Mouse (Mus musculus) midbrain, embryonic 12.5 days (tissue): Measurements from ENCODE around the gene Otud4. TPM values are rescaled to one million over a fixed set of nuclear protein-coding genes. Genes with fewer than 3 reads are reported as not detected.

Source experiments
- ATAC-seq: fragments of 200-750 bp; cut with Nextera tagmentation; 2 replicates; pipeline ENCODE4 v1.8.0; 2017; ENCODE audit warnings: low read depth, moderate TSS enrichment, moderate library complexity; ENCODE audit not compliant: low FRiP score
- H3K27ac ChIP-seq: fragments of 300-500 bp; sonication (generic); replicated peaks from 2 replicates; pipeline ENCODE4 v1.5.1; 2016; ENCODE audit warnings: mild to moderate bottlenecking
- H3K27me3 ChIP-seq: fragments of 300-500 bp; sonication (generic); 2 replicates; pipeline ENCODE4 v1.6.1; 2016; ENCODE audit warnings: mild to moderate bottlenecking
- H3K36me3 ChIP-seq: fragments of 300-500 bp; sonication (generic); 2 replicates; pipeline ENCODE4 v1.6.1; 2016
- H3K4me1 ChIP-seq: fragments of 300-500 bp; sonication (generic); 2 replicates; pipeline ENCODE4 v1.6.1; 2016
- H3K4me2 ChIP-seq: fragments of 300-500 bp; sonication (generic); replicated peaks from 2 replicates; pipeline ENCODE4 v1.6.1; 2016; ENCODE audit warnings: mild to moderate bottlenecking, moderate library complexity
- H3K4me3 ChIP-seq: fragments of 300-500 bp; sonication (generic); 2 replicates; pipeline ENCODE4 v1.5.1; 2016; ENCODE audit warnings: mild to moderate bottlenecking
- H3K9ac ChIP-seq: fragments of 300-500 bp; sonication (generic); replicated peaks from 2 replicates; pipeline ENCODE4 v1.6.1; 2016; ENCODE audit warnings: mild to moderate bottlenecking, moderate library complexity
- H3K9me3 ChIP-seq: fragments of 300-500 bp; sonication (generic); 2 replicates; pipeline ENCODE4 v1.6.1; 2016; ENCODE audit warnings: mild to moderate bottlenecking
- WGBS: fragments of 180-500 bp; shearing (Covaris S2); methylation state at CpG from one replicate; pipeline ENCODE4 v1.1.7; 2016; 5-methylcytosine and 5-hydroxymethylcytosine counted together
- polyA plus RNA-seq: library from polyadenylated mRNA; unstranded; fragments of >200 nt; fragmentation: Nextera tagmentation; extraction: Ambion mirVana; gene quantifications from 2 replicates; pipeline ENCODE4 v1.2.1, GENCODE M21; 2016

The Otud4 gene
- polyA plus RNA-seq, 1 experiment from 2014 or later, result 18.9 TPM

GRCm38 (mm10) chr8:79620000-79620399, 19.4 kb upstream of the Otud4 start:
- H3K4me2 ChIP-seq, result no peak overlapping the region
- H3K9ac ChIP-seq, result no peak overlapping the region
- no peaks in the 10 kb centered on the region for H3K9me3 ChIP-seq
- no peak for ATAC-seq
- H3K27ac ChIP-seq, result no peak overlapping the region
- H3K4me3 ChIP-seq, result no peak overlapping the region
- H3K27me3 ChIP-seq, result no peaks in the 10 kb centered on the region
- H3K36me3 ChIP-seq, result no peaks in the 10 kb centered on the region
- WGBS, result 53% methylated on average over 3 of the region's 3 CpGs
- peaks cover 7% of the 10 kb centered on the region; the same call in 1 of the 2 replicates for H3K4me1 ChIP-seq

- H3K27me3 ChIP-seq, result no peaks in the 10 kb centered on the region
- no peaks in the 10 kb centered on the region for H3K36me3 ChIP-seq
- 42% methylated on average over 9 of the region's 9 CpGs for WGBS
- ATAC-seq, result no peak
- H3K4me1 ChIP-seq, result peaks cover 7% of the 10 kb centered on the region; the same call in 1 of the 2 replicates
- no peak overlapping the region for H3K9ac ChIP-seq
- no peak overlapping the region for H3K4me2 ChIP-seq
- no peak overlapping the region for H3K4me3 ChIP-seq
- H3K27ac ChIP-seq, result no peak overlapping the region
- H3K9me3 ChIP-seq, result no peaks in the 10 kb centered on the region
These were observed 18.7 kb upstream of the Otud4 start for GRCm38 (mm10) chr8:79620489-79621276.

- no peaks in the 10 kb centered on the region for H3K36me3 ChIP-seq
- H3K27ac ChIP-seq, result no peak overlapping the region
- no peaks in the 10 kb centered on the region for H3K9me3 ChIP-seq
- H3K27me3 ChIP-seq, result no peaks in the 10 kb centered on the region
- no peak overlapping the region for H3K4me2 ChIP-seq
- no peak for ATAC-seq
- no peak overlapping the region for H3K4me3 ChIP-seq
- H3K9ac ChIP-seq, result no peak overlapping the region
- H3K4me1 ChIP-seq, result peaks cover 7% of the 10 kb centered on the region; the same call in 1 of the 2 replicates
- 82% methylated on average over 11 of the region's 11 CpGs for WGBS
These were observed 17.1 kb upstream of the Otud4 start for GRCm38 (mm10) chr8:79622346-79622745.

GRCm38 (mm10) chr8:79623351-79623750, 16.1 kb upstream of the Otud4 start:
- ATAC-seq, result no peak
- Histone ChIP-seq H3K9me3 (no peaks in the 10 kb centered on the region), H3K4me2 (no peak overlapping the region), H3K27ac (no peak overlapping the region), H3K4me3 (no peak overlapping the region), H3K27me3 (no peaks in the 10 kb centered on the region), H3K9ac (no peak overlapping the region), H3K36me3 (no peaks in the 10 kb centered on the region), H3K4me1 (peaks cover 7% of the 10 kb centered on the region; the same call in 1 of the 2 replicates)
- 94% methylated on average over 12 of the region's 12 CpGs for WGBS

- ATAC-seq, result no peak
- Histone ChIP-seq H3K36me3 (no peaks in the 10 kb centered on the region), H3K4me2 (no peak overlapping the region), H3K9me3 (no peaks in the 10 kb centered on the region), H3K27ac (no peak overlapping the region), H3K9ac (no peak overlapping the region), H3K27me3 (no peaks in the 10 kb centered on the region), H3K4me1 (peaks cover 7% of the 10 kb centered on the region; the same call in 1 of the 2 replicates), H3K4me3 (no peak overlapping the region)
- WGBS, result 85% methylated on average over 4 of the region's 4 CpGs
These were observed 15.0 kb upstream of the Otud4 start for GRCm38 (mm10) chr8:79624416-79624815.

- WGBS, result 81% methylated on average over 5 of the region's 5 CpGs
- H3K4me2 ChIP-seq, result no peak overlapping the region
- H3K27ac ChIP-seq, result no peak overlapping the region
- no peak overlapping the region for H3K9ac ChIP-seq
- H3K4me1 ChIP-seq, result no peaks in the 10 kb centered on the region
- H3K36me3 ChIP-seq, result no peaks in the 10 kb centered on the region
- no peaks in the 10 kb centered on the region for H3K9me3 ChIP-seq
- no peaks in the 10 kb centered on the region for H3K27me3 ChIP-seq
- no peak overlapping the region for H3K4me3 ChIP-seq
- ATAC-seq, result no peak
These were observed 13.2 kb upstream of the Otud4 start for GRCm38 (mm10) chr8:79626213-79626612.

GRCm38 (mm10) chr8:79635491-79635890, 3.9 kb upstream of the Otud4 start:
- H3K27ac ChIP-seq, result no peak overlapping the region
- ATAC-seq, result no peak
- H3K9me3 ChIP-seq, result no peaks in the 10 kb centered on the region
- 95% methylated on average over 1 of the region's 1 CpGs for WGBS
- no peak overlapping the region for H3K4me2 ChIP-seq
- H3K9ac ChIP-seq, result no peak overlapping the region
- no peaks in the 10 kb centered on the region for H3K36me3 ChIP-seq
- H3K4me3 ChIP-seq, result no peak overlapping the region
- no peaks in the 10 kb centered on the region; the same call in 1 of the 2 replicates for H3K27me3 ChIP-seq
- no peaks in the 10 kb centered on the region; the same call in 1 of the 2 replicates for H3K4me1 ChIP-seq

GRCm38 (mm10) chr8:79636151-79636550, 3.3 kb upstream of the Otud4 start:
- Histone ChIP-seq H3K36me3 (no peaks in the 10 kb centered on the region), H3K4me1 (peaks cover 7% of the 10 kb centered on the region), H3K27ac (no peak overlapping the region), H3K9me3 (no peaks in the 10 kb centered on the region), H3K9ac (no peak overlapping the region), H3K4me3 (no peak overlapping the region), H3K4me2 (no peak overlapping the region), H3K27me3 (no peaks in the 10 kb centered on the region; the same call in 1 of the 2 replicates)
- 75% methylated on average over 1 of the region's 1 CpGs for WGBS
- no peak for ATAC-seq

GRCm38 (mm10) chr8:79637237-79637636, 2.2 kb upstream of the Otud4 start:
- peaks cover 17% of the 10 kb centered on the region for H3K4me1 ChIP-seq
- no peak overlapping the region for H3K9ac ChIP-seq
- no peak overlapping the region for H3K27ac ChIP-seq
- H3K27me3 ChIP-seq, result no peaks in the 10 kb centered on the region; the same call in 1 of the 2 replicates
- 83% methylated on average over 3 of the region's 3 CpGs for WGBS
- H3K4me2 ChIP-seq, result no peak overlapping the region
- H3K9me3 ChIP-seq, result no peaks in the 10 kb centered on the region
- no peak for ATAC-seq
- no peaks in the 10 kb centered on the region for H3K36me3 ChIP-seq
- H3K4me3 ChIP-seq, result no peak overlapping the region

- H3K4me1 ChIP-seq, result peaks cover 24% of the 10 kb centered on the region
- peak overlapping the region; percentile 68; the same call in 1 of the 2 replicates for H3K9ac ChIP-seq
- peak overlapping the region; percentile 95 for H3K27ac ChIP-seq
- 15% methylated on average over 11 of the region's 11 CpGs for WGBS
- no peaks in the 10 kb centered on the region; the same call in 1 of the 2 replicates for H3K27me3 ChIP-seq
- no peaks in the 10 kb centered on the region for H3K9me3 ChIP-seq
- no peak for ATAC-seq
- H3K4me3 ChIP-seq, result peak overlapping the region; percentile 94
- H3K4me2 ChIP-seq, result peak overlapping the region; percentile 63
- H3K36me3 ChIP-seq, result no peaks in the 10 kb centered on the region
These were observed 1.3 kb upstream of the Otud4 start for GRCm38 (mm10) chr8:79638001-79638706.

- H3K9ac ChIP-seq, result peak overlapping the region; percentile 90
- WGBS, result under 1% methylated on average over 69 of the region's 77 CpGs
These were observed 490 bp upstream of the Otud4 start for GRCm38 (mm10) chr8:79638707-79639549.

More at GRCm38 (mm10) chr8:79638707-79639549, 490 bp upstream of the Otud4 start:
- H3K27ac ChIP-seq, result peak overlapping the region; percentile 95
- ATAC-seq, result peak; percentile 99
- H3K4me2 ChIP-seq, result peak overlapping the region; percentile 63
- peaks cover 28% of the 10 kb centered on the region for H3K4me1 ChIP-seq
- no peaks in the 10 kb centered on the region; the same call in 1 of the 2 replicates for H3K27me3 ChIP-seq
- H3K9me3 ChIP-seq, result no peaks in the 10 kb centered on the region
- peaks cover under 1% of the 10 kb centered on the region; the same call in 1 of the 2 replicates for H3K36me3 ChIP-seq
- peak overlapping the region; percentile 94 for H3K4me3 ChIP-seq
